Comparison of ENCODE assay signal across 24 mouse cellular contexts in the genomic region with DNA sequence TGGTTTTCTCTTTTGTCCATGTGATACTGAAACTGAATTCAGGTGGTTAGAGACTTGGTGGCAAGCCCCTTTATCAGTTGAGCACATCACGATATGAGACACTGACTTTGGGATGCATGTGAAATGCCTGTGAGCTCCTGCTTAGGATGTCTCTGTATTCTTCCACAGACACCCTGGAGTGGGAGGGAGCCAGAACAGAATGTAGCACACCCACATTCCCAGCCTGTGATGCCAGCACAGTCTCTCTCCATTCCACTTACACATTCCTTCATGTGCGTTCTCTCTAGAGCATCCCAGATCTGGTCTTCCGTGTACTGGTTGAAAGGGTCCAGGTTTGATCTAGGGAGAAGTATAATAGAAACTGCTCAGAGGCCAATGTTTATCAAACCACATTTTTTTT. TPM values are rescaled to one million over a fixed set of nuclear protein-coding genes. Genes with fewer than 3 reads are reported as not detected.
DNase-seq lines count a peak whose midpoint lies in the region; ATAC-seq lines count a peak whose summit lies in the region.
"Had no signal": no experiment of that assay in that cellular context is flagged by ENCODE, and none has a peak within 500 bp of the region (broad histone marks: within the 10 kb centered on the region; RNA-seq: fewer than 3 reads in every experiment).

No protein-coding gene starts in this region.

- no peak overlapping the region for H3K4me3 ChIP-seq in midbrain, embryonic 16.5 days (ENCODE audit: low read depth, low read length)
- H3K4me3 ChIP-seq: embryonic facial prominence, embryonic 13.5 days; forebrain, embryonic 10.5 days; hindbrain, embryonic 13.5 days; limb, embryonic 15.5 days had no signal

- no peak overlapping the region for H3K9ac ChIP-seq in midbrain, embryonic 16.5 days (ENCODE audit: low read depth, low read length)
- H3K9ac ChIP-seq: embryonic facial prominence, embryonic 13.5 days; hindbrain, embryonic 13.5 days; limb, embryonic 15.5 days; liver, postnatal 0 days had no signal

- H3K27me3 ChIP-seq in midbrain, embryonic 16.5 days (ENCODE audit: control insufficient read depth, insufficient read depth, low read depth, low read length), result no peaks in the 10 kb centered on the region
- H3K27me3 ChIP-seq: CH12.LX; embryonic facial prominence, embryonic 13.5 days; hindbrain, embryonic 13.5 days; limb, embryonic 15.5 days had no signal

- H3K9me3 ChIP-seq in midbrain, embryonic 16.5 days (replicated peaks; ENCODE audit: control insufficient read depth, low read length, poor library complexity, severe bottlenecking), result no peaks in the 10 kb centered on the region
- H3K9me3 ChIP-seq: embryonic facial prominence, embryonic 13.5 days; forebrain, embryonic 10.5 days; hindbrain, embryonic 13.5 days; limb, embryonic 15.5 days had no signal

- peaks cover 28% of the 10 kb centered on the region for H3K36me3 ChIP-seq in midbrain, embryonic 16.5 days (ENCODE audit: control insufficient read depth, insufficient read depth, low read length)

- intact Hi-C loops in left cerebral cortex, postnatal 14 days (cut with DNase I), result no loop called here

- 96% methylated on average over 3 of the region's 3 CpGs for WGBS in midbrain, embryonic 16.5 days

- no peak for ATAC-seq in midbrain, embryonic 16.5 days
- ATAC-seq: intestine, embryonic 16.5 days; liver, postnatal 0 days had no signal

- no peak overlapping the region for H3K4me2 ChIP-seq in midbrain, embryonic 16.5 days (ENCODE audit: low read length)
- H3K4me2 ChIP-seq: embryonic facial prominence, embryonic 13.5 days; hindbrain, embryonic 13.5 days; limb, embryonic 15.5 days had no signal

- H3K27ac ChIP-seq in midbrain, embryonic 16.5 days (ENCODE audit: low read length), result no peak overlapping the region
- H3K27ac ChIP-seq: embryonic facial prominence, embryonic 13.5 days; forebrain, embryonic 10.5 days; hindbrain, embryonic 13.5 days; kidney, postnatal 0 days; limb, embryonic 15.5 days had no signal

- no peaks in the 10 kb centered on the region for H3K4me1 ChIP-seq in midbrain, embryonic 16.5 days (ENCODE audit: control insufficient read depth, insufficient read depth, low read length)
- H3K4me1 ChIP-seq: embryonic facial prominence, embryonic 13.5 days; forebrain, embryonic 10.5 days; hindbrain, embryonic 13.5 days; limb, embryonic 15.5 days had no signal

- DNase-seq in right cerebral cortex, adult 18-20 months, result peak; percentile 89
- DNase-seq in right cerebral cortex, postnatal 4 days, result no peak
- DNase-seq in layer of hippocampus, adult 8-10 months (ENCODE audit: low spot score in 2 of 2), result peak; percentile 59 to 72
- DNase-seq in left cerebral cortex, postnatal 14 days (ENCODE audit: low spot score in 2 of 2), result peak; percentile 70 to 78
- peak; percentile 79 for DNase-seq in telencephalon, adult 2 months (ENCODE audit: low read depth, low spot score)
- no peak for DNase-seq in thymus, adult 18-20 months
- no peak for DNase-seq in thymus, postnatal 14 days
- DNase-seq: adrenal gland, postnatal 10 days; liver, postnatal 0 days; lung, postnatal 14 days; thymus, adult 2 months had no signal

RNA-seq across cellular contexts. Expression of gene Cyp2ab1, which starts 13.4 kb away (rescaled TPM):
- total RNA-seq in layer of hippocampus, adult 8-10 months (2022), result not detected
- total RNA-seq in left cerebral cortex, postnatal 14 days (2021), result not detected
- polyA plus RNA-seq in midbrain, embryonic 16.5 days (2015; fragmentation: Nextera tagmentation; extraction: Ambion mirVana), result not detected in 2 replicates
- total RNA-seq: CH12.LX; layer of hippocampus, postnatal 14 days had no signal
- polyA plus RNA-seq: cerebellum, adult 2 months; cortical plate, adult 2 months; embryonic facial prominence, embryonic 13.5 days; forebrain, embryonic 10.5 days; heart, postnatal 0 days; hindbrain, embryonic 13.5 days; intestine, embryonic 16.5 days; kidney, postnatal 0 days; liver, postnatal 0 days; neural tube, embryonic 11.5 days had no signal

RNA-seq across cellular contexts. Expression of gene Parl, which starts 36.4 kb away (rescaled TPM):
- 10 to 100 TPM; 52.2 to 73.7 (median 58.0) TPM for total RNA-seq in layer of hippocampus, adult 8-10 months (2022)
- total RNA-seq in left cerebral cortex, postnatal 14 days (2021), result 10 to 100 TPM; 62.2 to 63.4 TPM
- polyA plus RNA-seq in midbrain, embryonic 16.5 days (2015; fragmentation: Nextera tagmentation; extraction: Ambion mirVana), result 76.3 and 81.9 TPM in 2 replicates

Comparison
In these comparisons a context has a peak if more than half of its experiments do, and no peak if none do; other contexts are left out.
1. DNase-seq: peak in right cerebral cortex, adult 18-20 months (single experiment), layer of hippocampus, adult 8-10 months (2 of 2), left cerebral cortex, postnatal 14 days (2 of 2) and telencephalon, adult 2 months (single experiment); none in right cerebral cortex, postnatal 4 days (single experiment), thymus, adult 18-20 months (0 of 2) and thymus, postnatal 14 days (single experiment).